Mouse (Mus musculus): ENCODE results near the gene Shisa6.

DNA sequence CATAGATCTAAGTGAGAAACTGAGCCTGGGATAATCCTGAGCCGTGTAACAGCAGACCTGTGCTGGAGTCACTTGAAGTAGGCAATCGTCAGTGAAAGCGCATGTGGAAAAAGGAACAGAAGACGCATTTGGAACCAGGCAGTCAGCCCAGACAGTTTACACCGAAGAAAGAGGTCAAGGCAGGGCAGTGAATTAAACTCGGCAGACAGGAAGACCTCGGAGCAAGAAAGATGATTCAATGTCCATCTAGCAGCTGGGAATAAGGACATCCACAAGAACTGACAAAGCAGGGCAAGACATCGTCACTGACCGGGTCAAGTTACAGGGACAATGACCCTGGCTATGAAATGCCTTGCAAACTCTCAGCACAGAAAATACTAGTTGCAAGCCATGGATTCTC lies 10.1 kb upstream of the Shisa6 start:
- no peak for TF ChIP-seq POLR2A (IDR thresholded peaks at IDR 0.05; ENCODE audit: insufficient read depth, low read depth, low read length)
- no peak for TF ChIP-seq EP300 (IDR thresholded peaks at IDR 0.05; ENCODE audit: insufficient read depth, low read depth, low read length)
- TF ChIP-seq CTCF (IDR thresholded peaks at IDR 0.05): no peak
